Mouse (Mus musculus): ENCODE results near the gene Prkrip1.

- TF ChIP-seq GATA1 (IDR thresholded peaks at IDR 0.05; ENCODE audit: borderline replicate concordance, low read length) (no peak), FLI1 (IDR thresholded peaks at IDR 0.05; ENCODE audit: low read length) (no peak)
Observed at GRCm38 (mm10) chr5:136210549-136210948, 11.8 kb upstream of the Prkrip1 start.

Measured in megakaryocyte, embryonic 14.5 days (primary cell).